Mouse (Mus musculus) spleen, postnatal 4 days (tissue): ENCODE results near the gene Ext2.

Experiments used
- DNase-seq, 2 experiments: peaks; one replicate each; pipeline ENCODE4 v3.0.0; 2022; ENCODE audit warnings: low spot score in 2 of 2

Ext2 gene

GRCm38 (mm10) chr2:93822045-93822749 is at the start of gene Ext2:
Gene Ext2 (minus strand): TSS chr2:93822568.
- peak; percentile 85 to 97 for DNase-seq

- no peak for DNase-seq
Observed at GRCm38 (mm10) chr2:93871411-93871925, 49.1 kb upstream of the Ext2 start.

GRCm38 (mm10) chr2:93870842-93871241 is 48.5 kb upstream of the Ext2 start:
- peak; percentile 40 to 72 for DNase-seq

- DNase-seq, result no peak
Observed at GRCm38 (mm10) chr2:93869107-93869600, 46.8 kb upstream of the Ext2 start, which contains the start of gene Accsl. Gene Accsl (minus strand): TSS chr2:93869157.

GRCm38 (mm10) chr2:93868566-93868965 is 46.2 kb upstream of the Ext2 start:
- no peak for DNase-seq

- DNase-seq, result no peak
Observed at GRCm38 (mm10) chr2:93863229-93863628, 40.9 kb upstream of the Ext2 start.

- DNase-seq, result no peak
Observed at GRCm38 (mm10) chr2:93858845-93859244, 36.5 kb upstream of the Ext2 start.

- no peak for DNase-seq
Observed at GRCm38 (mm10) chr2:93851303-93851702, 28.9 kb upstream of the Ext2 start.

- DNase-seq, result no peak
Observed at GRCm38 (mm10) chr2:93850317-93850944, 28.1 kb upstream of the Ext2 start.

- peak; percentile 41 to 71 for DNase-seq
Observed at GRCm38 (mm10) chr2:93849505-93850089, 27.2 kb upstream of the Ext2 start, which contains the start of gene Accs. Gene Accs (minus strand): TSS chr2:93849943.

- no peak for DNase-seq
Observed at GRCm38 (mm10) chr2:93841349-93841748, 19.0 kb upstream of the Ext2 start.

GRCm38 (mm10) chr2:93840109-93840508 is 17.7 kb upstream of the Ext2 start:
- no peak for DNase-seq

- no peak for DNase-seq
Observed at GRCm38 (mm10) chr2:93838931-93839330, 16.6 kb upstream of the Ext2 start.

GRCm38 (mm10) chr2:93836232-93836785 is 13.9 kb upstream of the Ext2 start:
- DNase-seq, result no peak

- no peak for DNase-seq
Observed at GRCm38 (mm10) chr2:93835596-93835995, 13.2 kb upstream of the Ext2 start.

GRCm38 (mm10) chr2:93823519-93823918 is 1.2 kb upstream of the Ext2 start:
- DNase-seq, result peak; percentile 74 to 81

- no peak for DNase-seq
Observed at GRCm38 (mm10) chr2:93817791-93818190, 4.6 kb downstream of the Ext2 start.

- DNase-seq, result no peak
Observed at GRCm38 (mm10) chr2:93813343-93813742, 9.0 kb downstream of the Ext2 start.

- DNase-seq, result peak; percentile 53 to 89
Observed at GRCm38 (mm10) chr2:93811812-93812211, 10.6 kb downstream of the Ext2 start.

GRCm38 (mm10) chr2:93809931-93810330 is 12.4 kb downstream of the Ext2 start:
- DNase-seq, result no peak

GRCm38 (mm10) chr2:93808071-93808470 is 14.3 kb downstream of the Ext2 start:
- no peak for DNase-seq

- no peak for DNase-seq
Observed at GRCm38 (mm10) chr2:93807440-93807839, 14.9 kb downstream of the Ext2 start.
